Mouse (Mus musculus): ENCODE data around the gene Gpc4. TPM values are rescaled to one million over a fixed set of nuclear protein-coding genes. Genes with fewer than 3 reads are reported as not detected.

Gpc4 gene
- total RNA-seq, 2 experiments from 2014 or later = 38.4 to 42.0 TPM

DNA sequence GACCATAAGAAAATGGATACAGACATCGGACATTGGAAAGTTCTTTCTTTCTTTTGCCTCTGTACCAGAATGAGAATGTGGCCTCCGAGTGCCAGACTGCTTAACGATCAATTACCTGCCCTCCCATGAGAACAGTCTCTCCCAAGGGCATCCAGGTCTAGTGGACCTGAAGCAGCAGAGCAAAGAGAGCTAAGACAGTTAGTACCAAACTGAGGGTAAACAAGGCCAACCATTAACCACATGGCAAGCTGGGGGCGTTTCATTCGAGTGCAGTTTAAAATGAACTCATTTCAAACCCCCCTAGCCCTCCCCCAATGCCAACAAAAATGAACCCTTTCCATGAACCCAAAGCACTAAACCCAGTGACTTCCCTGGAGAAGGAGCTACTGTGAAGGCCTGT lies 12.1 kb downstream of the Gpc4 start:
- no peak for DNase-seq
- intact Hi-C loops (cut with DNase I) = no loop called here

DNA sequence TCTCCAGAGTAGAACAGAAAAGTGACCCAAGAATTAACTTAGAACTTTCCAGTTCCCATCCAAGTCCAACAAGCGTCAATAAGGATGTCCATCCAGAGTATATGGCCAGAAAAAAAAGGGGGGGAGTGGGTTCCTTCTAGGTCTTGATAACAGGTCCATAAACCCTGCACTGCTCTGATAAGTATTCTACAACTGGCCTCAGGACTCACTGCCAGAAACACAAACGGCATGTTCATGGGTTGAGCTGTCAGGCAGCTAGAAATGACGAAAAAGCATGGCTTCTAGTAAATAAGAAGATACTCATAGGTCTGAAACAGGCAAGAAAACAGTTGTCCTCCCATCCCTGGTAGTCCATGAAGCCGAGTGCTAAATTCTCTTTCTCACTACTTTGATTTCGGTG lies 13.5 kb downstream of the Gpc4 start:
- DNase-seq = no peak
- intact Hi-C loops (cut with DNase I) = no loop called here

DNA sequence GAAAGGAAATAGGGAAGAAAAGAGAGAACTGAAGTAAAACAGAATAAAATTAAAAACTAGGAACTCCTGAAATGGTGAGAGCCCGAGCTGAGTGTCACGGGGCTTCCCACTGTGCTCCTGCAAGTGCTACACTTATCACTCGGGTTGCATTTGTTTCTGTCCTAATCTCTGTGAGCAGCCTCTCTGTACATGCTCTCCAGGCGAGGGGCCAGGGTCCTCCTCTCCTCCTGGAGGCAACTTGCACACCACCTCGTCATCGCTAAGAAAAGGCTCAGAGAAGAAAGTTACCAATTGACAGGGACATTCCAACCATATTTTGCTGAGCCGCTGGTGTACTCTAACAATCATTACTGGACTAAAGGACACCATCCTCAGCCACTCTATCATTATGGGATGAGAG lies 14.0 kb downstream of the Gpc4 start:
- intact Hi-C loops (cut with DNase I) = no loop called here

DNA sequence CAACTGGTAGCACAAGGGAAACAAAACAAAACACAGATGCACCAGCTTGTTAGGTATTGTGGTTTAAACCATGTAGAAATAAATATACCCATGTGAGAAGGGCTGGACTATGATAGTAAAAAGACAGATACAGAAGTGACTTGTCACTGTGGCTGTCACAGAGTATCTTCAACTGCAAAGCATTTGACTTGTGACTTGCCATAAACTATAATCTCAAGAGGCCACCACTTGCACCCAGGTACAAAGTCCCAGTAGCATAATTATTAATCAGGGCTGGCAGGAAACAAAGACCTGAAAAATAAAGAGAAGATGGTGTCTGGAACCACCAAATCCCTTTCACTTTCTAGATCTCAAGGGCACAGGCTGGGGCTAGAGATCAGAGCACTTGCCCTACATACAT lies 19.5 kb downstream of the Gpc4 start:
- intact Hi-C loops (cut with DNase I) = no loop called here
- no peak for DNase-seq

More for the DNA sequence above, 14.0 kb downstream of the Gpc4 start:
- DNase-seq = no peak

DNA sequence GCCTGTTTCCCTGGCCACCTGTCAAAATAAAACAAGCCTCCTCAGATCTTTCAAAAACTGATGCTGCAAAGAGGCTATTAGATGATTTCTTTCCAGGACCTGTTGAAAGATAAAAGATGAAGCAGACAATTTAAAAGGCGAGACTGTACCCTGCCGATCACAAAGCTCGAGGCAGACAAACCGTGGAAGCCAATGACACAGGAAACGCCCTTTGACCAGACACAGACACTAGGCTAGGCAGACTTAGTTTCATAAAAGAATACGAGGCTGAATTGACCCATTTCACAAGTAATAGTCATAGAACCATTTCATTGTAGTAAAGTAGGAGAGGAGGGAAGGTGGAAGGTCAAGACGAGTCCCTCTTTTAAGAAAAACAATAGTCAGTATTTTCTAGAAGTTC lies 20.6 kb downstream of the Gpc4 start:
- no peak for DNase-seq
- intact Hi-C loops (cut with DNase I) = no loop called here

DNA sequence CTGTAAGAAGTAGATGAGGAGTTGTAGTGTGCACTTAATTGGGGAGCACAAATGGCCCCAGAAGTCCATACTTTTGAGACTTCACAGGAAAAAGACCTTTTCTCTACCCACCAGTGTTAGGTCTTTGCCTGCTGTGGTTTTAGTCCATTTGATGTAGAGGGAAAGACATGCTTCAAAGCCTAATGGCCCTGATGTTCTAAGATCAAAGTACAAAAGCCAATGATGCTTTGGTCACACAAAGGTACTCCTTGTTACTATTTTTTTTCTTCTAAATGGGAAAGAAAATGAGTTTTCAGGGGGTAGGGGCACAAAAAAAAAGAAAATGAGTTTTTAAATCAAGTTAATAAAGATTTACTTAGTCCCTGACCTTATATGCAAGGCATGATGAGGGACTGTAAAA lies 24.7 kb downstream of the Gpc4 start:
- intact Hi-C loops (cut with DNase I) = no loop called here

DNA sequence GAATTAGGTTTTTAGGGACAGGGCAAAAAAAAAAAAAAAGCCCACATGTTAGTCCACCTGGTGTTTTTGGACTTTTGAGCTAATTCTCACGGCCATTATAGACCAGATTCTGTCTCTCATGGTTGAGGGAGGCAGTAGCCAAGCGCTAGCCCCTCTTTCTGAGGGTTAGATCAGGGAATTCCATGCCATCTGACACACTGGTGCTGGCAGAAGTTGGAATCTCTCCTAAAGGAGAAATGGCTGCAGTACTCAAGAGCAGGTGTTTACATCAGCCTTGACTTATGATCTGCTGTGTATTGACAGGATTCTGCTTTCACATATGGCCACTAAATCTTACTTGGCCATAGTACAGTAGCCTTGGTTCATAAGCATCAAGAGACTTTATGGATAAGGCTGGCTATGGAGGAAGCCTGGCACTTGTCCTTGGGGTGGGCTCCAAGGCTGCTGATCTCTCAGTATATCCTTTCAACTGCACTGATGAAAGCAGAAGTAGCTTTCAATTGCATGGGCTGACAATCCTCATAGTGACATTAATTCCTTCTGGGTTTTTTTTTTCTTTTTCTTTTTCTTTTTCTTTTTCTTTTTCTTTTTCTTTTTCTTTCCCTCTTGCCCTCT lies 26.5 kb downstream of the Gpc4 start:
- intact Hi-C loops (cut with DNase I) = no loop called here
- DNase-seq = no peak

More for the DNA sequence above, 24.7 kb downstream of the Gpc4 start:
- no peak for DNase-seq

DNA sequence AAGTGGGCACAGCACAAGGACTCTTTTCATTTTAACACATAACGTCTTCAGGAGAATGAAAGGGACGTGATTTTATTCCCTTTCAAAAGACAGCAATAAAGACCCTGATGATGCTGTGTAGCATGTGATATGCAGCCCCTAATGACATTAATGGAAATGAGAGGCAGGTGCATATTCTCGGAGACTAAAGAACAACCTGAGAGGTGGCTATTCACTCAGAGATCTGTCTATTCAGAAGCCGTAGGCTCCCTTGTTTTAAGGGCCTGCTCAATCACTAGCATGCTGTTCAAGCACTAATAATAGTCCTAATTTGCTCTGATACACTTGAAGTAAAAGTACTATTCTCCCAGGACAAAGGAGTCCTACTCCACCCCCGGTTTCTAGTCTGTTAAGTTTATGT lies 27.0 kb downstream of the Gpc4 start:
- intact Hi-C loops (cut with DNase I) = no loop called here
- DNase-seq = no peak

DNA sequence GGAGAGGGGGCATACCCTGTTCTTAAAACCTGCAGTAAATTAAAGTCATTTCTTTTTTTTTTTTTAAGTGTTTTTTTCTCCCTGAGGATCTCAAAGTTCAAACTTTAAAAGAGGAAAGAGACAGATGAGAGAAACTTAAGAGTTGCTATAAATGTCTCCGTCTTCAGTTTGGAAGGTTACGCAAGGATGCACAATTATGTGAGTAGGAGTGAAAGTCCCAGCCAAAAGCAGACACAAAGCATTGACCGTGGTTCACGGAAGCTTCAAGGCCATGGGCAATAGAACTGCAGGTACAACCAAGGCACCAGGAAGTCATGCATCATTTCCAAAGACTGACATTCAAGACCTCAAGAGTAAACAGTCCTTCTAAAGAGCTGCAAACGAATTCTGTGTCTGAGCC lies 28.5 kb downstream of the Gpc4 start:
- intact Hi-C loops (cut with DNase I) = no loop called here
- DNase-seq = no peak

DNA sequence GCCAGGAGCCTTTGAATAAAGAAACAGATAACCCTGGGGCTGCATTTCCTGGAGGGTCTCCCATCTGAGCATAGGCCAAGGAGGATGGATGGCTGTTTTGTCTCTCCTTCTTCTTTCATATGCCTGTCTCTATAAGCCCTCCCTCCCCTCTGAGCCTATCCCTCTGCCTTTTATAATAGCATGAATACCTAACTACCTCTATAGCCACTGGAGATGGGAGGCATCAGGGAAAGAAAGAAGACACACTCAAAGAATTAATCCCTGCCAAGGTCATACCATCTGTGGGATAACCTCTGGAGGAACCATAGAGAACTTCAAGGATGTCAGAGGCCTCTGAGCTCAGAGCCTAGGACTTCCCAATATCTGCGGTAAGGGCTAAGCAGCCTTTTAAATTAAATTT lies 35.4 kb downstream of the Gpc4 start:
- intact Hi-C loops (cut with DNase I) = no loop called here
- no peak for DNase-seq

DNA sequence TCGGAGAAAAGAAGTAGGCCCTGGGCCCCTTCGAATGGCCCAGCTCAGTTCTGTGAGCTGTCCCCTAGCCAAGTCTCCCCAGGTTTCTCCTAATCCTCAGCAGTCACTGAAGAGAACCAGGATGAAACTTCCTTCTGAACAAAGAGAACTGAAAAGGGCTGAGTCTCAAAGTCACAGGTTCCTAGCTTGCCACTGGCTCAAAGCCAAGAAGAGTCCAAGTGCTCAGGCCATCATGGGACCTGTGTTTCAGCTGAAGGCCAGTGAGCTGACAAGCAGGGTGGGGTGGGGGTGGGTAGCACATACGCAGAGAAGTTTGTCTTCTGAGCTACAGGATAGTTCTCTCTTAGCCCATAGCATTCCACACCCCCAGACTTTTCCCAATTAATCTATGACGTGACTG lies 36.3 kb downstream of the Gpc4 start:
- DNase-seq = no peak
- intact Hi-C loops (cut with DNase I) = no loop called here

DNA sequence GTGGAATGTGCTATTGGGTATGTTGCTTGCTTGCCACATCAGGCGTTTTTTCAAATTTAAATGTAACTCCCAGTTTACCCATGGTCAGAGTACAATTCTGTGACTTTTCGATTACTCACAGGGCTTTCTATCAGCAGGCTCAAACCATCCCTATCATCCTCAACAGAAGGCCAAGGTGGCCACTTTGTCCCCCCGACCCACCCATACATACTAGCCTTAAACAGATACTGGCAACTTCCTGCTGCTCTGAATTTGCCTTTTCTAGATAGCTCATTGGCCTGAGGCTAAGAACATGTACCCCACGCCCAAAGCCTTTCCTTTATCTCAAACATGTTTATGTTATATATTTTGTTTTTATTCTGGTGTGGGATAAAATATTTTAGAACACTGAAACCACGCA lies 51.4 kb downstream of the Gpc4 start:
- DNase-seq = no peak
- intact Hi-C loops (cut with DNase I) = no loop called here

DNA sequence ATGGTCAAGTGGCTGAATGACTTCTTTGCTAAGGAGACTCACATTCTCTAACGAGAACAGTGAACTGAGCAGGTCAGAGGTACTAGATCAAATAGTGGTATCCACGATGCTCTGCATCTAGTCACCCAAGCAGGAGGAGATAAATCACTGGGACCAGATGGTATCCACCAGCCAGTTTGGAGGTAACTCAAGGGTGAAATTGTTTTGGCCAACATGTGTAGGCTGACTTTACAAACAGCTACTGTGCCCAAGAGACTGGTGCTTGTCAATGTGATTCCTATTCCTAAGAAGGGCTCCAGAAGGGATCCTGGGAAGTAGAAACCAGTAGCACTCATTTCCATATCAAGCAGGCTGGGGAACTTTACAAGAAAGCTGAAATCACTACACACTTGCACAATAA lies 55.4 kb downstream of the Gpc4 start:
- intact Hi-C loops (cut with DNase I) = no loop called here

DNA sequence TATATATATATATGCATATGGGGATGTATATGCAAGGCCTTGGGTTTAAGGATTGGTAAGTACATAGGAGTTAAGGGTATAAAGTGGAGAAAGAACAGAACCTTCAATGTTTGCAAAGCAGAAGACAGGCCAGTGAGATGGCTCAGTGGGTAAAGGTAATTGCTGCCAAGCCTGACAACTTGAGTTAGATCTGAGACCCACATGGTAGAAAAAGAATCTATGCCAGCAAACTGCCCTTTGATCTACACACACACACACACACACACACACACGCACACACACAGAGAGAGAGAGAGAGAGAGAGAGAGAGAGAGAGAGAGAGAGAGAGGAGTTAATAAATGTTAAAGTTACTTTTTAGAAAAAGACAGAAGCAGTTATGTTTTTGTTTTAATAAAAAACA lies 56.1 kb downstream of the Gpc4 start:
- DNase-seq = no peak
- intact Hi-C loops (cut with DNase I) = no loop called here

More for the DNA sequence above, 55.4 kb downstream of the Gpc4 start:
- DNase-seq = no peak

DNA sequence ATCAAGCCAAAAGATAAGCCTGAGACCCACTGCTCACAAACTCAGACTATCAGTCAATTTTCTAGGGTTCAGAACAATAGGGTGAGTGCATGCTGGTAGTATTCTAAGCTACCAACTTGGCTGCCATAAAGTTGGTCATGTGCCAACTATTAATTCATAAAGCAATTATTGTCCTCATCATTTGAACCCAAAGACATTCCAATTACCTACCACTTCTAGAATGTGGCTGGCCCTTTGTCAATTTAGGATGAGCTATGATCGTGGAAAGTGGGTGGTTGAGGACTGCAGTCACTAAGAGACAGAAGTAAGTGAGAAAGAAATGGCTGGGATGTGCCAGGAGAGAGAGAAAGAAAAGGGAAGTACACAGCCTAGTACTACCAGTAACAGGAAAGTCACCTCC lies 61.3 kb downstream of the Gpc4 start:
- intact Hi-C loops (cut with DNase I) = no loop called here
- DNase-seq = no peak

DNA sequence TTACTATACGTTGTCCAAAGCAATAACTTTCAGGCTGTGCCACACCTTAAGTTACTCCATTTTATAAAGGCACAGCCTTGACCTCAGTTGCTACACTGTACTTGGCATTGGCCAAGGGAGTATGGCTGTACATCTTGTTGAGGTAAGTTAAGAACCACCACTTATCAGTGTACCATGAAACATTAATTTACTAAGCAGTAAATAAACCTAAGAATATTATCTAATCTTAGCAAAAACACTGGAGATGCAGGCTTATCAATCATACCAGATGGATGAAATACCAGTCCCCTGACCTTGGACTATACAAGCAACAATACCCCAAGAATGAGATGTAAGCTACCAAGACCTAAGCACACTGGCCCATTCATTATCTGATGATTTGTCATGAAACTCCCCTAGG lies 63.1 kb downstream of the Gpc4 start:
- intact Hi-C loops (cut with DNase I) = no loop called here
- DNase-seq = no peak

DNA sequence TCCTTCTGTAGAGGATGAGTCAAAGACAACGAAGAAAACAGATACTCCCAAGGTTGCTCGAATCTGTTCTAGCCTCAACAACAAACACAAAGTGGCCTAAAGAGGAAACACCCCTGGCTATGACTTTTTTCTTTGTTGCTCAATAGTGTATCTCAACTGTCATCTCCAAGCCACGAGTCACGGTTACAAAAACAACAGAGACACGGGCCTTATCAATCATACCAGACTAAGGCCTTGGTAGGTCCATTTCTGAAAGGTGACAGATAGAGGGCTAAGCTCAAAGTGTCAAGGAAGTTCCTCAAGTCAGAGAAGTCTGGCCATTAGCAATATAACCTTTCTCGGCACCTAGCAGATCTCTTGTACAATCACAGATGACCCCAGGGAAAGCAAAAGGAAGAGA lies 63.6 kb downstream of the Gpc4 start:
- intact Hi-C loops (cut with DNase I) = no loop called here

DNA sequence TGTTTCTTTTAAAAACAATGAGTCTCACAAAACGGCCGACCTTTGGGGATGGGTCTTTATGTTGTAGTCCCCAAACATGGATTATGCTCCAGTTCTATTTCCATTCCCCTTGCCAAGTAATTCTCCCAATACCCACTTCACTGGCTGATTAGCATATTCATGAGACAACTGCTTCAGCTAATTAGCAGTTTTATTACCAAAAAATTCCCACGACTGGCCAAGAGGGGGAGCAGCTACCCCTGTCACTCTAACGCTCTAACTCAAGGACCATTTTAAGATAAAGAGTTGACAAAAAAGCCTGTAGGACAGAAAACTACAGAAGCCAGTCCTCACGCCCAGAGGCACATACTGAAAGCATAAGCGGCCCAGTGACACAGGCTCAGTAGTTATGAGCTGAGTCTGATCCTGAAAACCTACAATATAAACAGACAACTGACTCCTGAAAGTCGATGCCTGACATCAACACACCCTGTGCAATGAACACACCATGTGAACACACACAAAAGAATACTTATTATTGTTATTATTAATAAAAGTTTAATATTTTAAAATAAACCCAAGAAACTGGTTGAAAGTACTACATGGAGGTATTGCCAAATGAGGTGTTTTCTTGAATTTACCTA lies 77.2 kb downstream of the Gpc4 start:
- DNase-seq = peak; percentile 18 to 20
- intact Hi-C loops (cut with DNase I) = loop anchor here (1.0 to 10.0 kb wide), 4 partner anchors 77 to 287 kb away; partner anchors contain the start of gene Gpc4

More for the DNA sequence above, 63.6 kb downstream of the Gpc4 start:
- DNase-seq = no peak

DNA sequence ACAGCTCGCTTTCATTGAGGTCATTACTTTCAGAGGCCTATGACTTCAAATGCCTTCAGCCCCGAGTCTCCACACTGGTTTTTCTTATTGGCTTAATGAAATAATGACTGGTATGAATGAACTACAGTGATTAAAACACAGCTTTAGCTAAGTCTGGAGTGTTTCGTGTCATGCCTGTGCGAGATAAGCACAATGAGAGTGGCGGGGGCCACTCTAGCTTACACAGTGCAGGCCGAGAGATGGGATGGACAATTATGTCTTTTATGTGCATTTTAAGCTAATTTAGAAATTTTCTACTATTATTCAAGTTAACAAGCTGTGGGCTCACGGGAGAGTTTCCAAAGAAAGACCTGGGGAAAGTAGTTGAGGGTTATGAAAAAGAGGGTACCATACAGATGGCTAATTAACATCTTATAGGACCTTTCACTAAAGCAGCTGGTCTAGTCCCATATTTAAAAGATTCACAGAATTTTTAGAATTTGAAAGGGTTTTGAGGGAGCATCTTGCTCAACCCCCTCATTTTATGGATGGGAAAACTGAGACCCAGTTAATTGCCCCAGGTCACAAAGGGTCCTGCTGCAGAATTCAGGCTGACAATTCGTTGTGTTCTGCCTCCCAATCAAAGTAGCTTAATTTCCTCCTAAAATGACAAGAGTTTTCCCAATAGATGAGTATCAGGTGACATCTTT lies 78.0 kb downstream of the Gpc4 start:
- no peak for DNase-seq
- intact Hi-C loops (cut with DNase I) = loop anchor here (1.0 to 10.0 kb wide), 4 partner anchors 78 to 288 kb away; partner anchors contain the start of gene Gpc4

DNA sequence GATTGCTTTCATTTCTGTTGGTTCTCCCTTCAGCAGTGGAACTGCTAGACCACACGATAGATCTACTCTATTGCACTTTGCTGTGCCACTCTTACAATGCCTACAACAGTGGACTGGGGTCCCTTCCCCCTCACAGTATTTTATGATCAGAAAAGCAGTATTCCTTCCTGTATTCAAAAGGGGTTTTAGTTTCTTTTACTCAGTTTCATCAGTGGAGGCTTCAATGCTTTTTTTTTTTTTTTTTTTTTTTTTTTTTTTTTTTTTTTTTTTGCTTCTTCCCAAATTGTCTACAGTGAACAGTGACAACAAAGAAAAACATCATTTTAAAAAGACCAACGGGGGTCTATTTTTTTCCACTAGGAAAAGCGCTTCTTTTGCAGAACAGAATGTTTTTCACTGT lies 81.5 kb downstream of the Gpc4 start:
- DNase-seq = no peak
- intact Hi-C loops (cut with DNase I) = loop anchor here (10.0 kb wide), 1 partner anchor 221 kb away; no protein-coding TSS in a partner anchor

DNA sequence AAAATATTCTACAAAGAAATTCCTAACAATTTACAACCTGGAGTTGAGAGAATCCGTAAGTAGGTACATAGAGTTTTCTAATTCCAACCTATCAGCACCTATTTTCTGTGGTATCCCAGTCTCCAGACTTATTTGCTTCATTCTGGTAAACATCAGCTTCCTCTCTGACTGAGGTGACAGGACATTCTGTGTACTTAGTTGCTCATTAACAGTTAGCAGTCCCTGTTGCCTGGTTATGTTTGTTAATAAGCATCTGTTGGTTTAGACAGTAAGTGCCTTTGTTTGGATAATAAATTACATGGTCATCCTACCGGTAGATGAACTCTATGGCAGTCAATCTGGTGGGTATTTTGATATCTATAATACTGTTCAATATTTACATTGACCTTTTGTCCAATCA lies 92.6 kb downstream of the Gpc4 start:
- intact Hi-C loops (cut with DNase I) = no loop called here
- no peak for DNase-seq

DNA sequence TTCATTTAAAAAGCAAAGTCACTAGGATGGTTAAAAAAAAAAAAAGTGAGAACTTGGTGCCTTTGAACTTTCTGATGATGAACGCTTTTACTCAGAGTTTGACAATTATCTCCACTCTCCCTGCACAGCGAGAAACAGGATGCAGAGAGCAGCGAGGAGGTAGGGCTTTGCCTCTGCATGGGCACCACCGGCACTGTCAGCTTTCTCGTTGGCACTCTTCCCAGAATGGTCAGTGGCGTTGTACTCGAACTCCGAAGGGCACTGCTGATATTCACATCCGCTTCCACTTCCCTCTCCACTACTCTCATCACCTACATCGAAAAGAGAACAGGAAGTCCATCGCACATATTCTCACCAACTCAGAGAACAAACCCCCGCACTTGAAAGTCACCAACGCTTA lies 111.6 kb downstream of the Gpc4 start:
- no peak for DNase-seq
- intact Hi-C loops (cut with DNase I) = no loop called here
